Mouse (Mus musculus) bone marrow macrophage, adult 2 months (primary cell): ENCODE measurements around the gene Jsrp1.

Experiments used
- CTCF ChIP-seq: IDR thresholded peaks from 2 replicates; pipeline ENCODE4 v1.5.1; 2012; ENCODE audit warnings: low read depth, mild to moderate bottlenecking, low read length, moderate library complexity
- POLR2A ChIP-seq: IDR thresholded peaks from 2 replicates; pipeline ENCODE4 v1.6.1; 2012; ENCODE audit warnings: mild to moderate bottlenecking, low read depth, low read length, borderline replicate concordance

DNA sequence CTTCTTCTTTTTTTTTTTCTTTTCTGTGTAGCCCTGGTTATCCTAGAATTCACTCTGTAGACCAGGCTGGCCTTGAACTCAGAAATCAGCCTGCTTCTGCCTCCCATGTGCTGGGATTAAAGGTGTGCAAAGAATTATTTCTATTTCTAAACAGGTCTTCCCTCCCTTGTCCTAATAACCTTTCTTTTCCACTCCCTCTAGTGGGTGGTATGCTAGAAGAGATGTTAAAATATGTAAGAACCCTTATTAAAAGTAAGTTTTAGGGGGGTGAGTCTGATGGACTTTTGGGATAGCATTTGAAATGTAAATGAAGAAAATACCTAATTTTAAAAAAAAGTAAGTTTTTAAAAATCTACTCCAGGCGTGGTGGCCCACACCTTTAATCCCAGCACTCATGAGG is 10.0 kb upstream of the Jsrp1 start:
- TF ChIP-seq POLR2A: no peak
- no peak for TF ChIP-seq CTCF
